In the genomic region with DNA sequence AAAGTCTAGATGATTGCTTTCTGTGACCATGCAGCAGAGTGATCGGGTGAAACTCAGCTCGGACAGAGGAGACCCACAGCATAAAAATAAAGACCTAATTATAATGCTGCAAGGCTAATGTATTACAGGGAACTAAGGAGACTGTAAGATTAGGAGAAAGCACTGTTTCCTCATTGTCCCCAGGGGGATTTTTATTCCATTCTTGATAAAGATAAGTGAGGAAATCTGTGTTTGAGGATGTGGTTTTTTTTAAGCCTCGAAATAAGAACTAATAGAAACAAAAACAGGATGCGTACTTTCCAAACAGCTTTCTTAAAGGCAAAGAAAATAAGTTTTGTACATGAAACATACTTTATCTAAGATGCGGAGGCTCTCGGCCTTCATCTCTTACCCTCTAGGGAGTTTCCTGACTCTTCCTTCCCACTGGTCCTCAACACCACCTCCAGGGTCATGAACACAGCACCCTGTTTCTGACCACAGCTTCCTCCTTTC, we compare ENCODE assay signal across 20 mouse cellular contexts.
"Had no signal": no experiment of that assay in that cellular context is flagged by ENCODE, and none has a peak within 500 bp of the region (broad histone marks: within the 10 kb centered on the region; RNA-seq: fewer than 3 reads in every experiment).

No protein-coding gene starts in this region.

- H3K36me3 ChIP-seq: limb, embryonic 10.5 days; limb, embryonic 13.5 days; liver, embryonic 15.5 days; midbrain, embryonic 13.5 days; neural tube, embryonic 13.5 days; stomach, embryonic 15.5 days had no signal

- H3K4me1 ChIP-seq: liver, embryonic 15.5 days; midbrain, embryonic 13.5 days; neural tube, embryonic 13.5 days; stomach, embryonic 15.5 days had no signal

- H3K4me2 ChIP-seq: limb, embryonic 13.5 days; liver, embryonic 15.5 days; midbrain, embryonic 13.5 days; neural tube, embryonic 13.5 days; stomach, embryonic 15.5 days had no signal

- H3K9ac ChIP-seq: limb, embryonic 13.5 days; liver, embryonic 15.5 days; midbrain, embryonic 13.5 days; neural tube, embryonic 13.5 days; stomach, embryonic 15.5 days had no signal

- H3K27ac ChIP-seq: layer of hippocampus, adult 2 months; limb, embryonic 10.5 days; limb, embryonic 13.5 days; liver, embryonic 15.5 days; midbrain, embryonic 13.5 days; neural tube, embryonic 13.5 days; stomach, embryonic 15.5 days had no signal

- ATAC-seq: intestine, postnatal 0 days; midbrain, embryonic 13.5 days; midbrain, embryonic 16.5 days had no signal

- H3K4me3 ChIP-seq: layer of hippocampus, adult 2 months; limb, embryonic 10.5 days; limb, embryonic 13.5 days; liver, embryonic 15.5 days; midbrain, embryonic 13.5 days; myocyte; neural tube, embryonic 13.5 days; stomach, embryonic 15.5 days had no signal

- DNase-seq: kidney, postnatal 14 days; layer of hippocampus, adult 9-11 months; liver; lung, adult 2 months; lung, postnatal 14 days; lung, postnatal 4 days; retina, postnatal 1 day; right cerebral cortex, postnatal 25 days; spleen, adult 18-20 months; thymus, postnatal 36 days had no signal

- H3K27me3 ChIP-seq: liver, embryonic 15.5 days; midbrain, embryonic 13.5 days; neural tube, embryonic 13.5 days; stomach, embryonic 15.5 days had no signal

- H3K9me3 ChIP-seq: limb, embryonic 10.5 days; liver, embryonic 15.5 days; midbrain, embryonic 13.5 days; neural tube, embryonic 13.5 days; stomach, embryonic 15.5 days had no signal
